Mouse (Mus musculus): ENCODE data around the gene Apobec1. TPM values are rescaled to one million over a fixed set of nuclear protein-coding genes. Genes with fewer than 3 reads are reported as not detected.
"Not testable (repeated sequence)": the region's sequence is repeated elsewhere in the genome, so short reads cannot be mapped to it uniquely, and the experiment has no call there.

Apobec1 gene
- polyA plus RNA-seq, 1 experiment from 2014 or later, result 8.9 TPM

DNA sequence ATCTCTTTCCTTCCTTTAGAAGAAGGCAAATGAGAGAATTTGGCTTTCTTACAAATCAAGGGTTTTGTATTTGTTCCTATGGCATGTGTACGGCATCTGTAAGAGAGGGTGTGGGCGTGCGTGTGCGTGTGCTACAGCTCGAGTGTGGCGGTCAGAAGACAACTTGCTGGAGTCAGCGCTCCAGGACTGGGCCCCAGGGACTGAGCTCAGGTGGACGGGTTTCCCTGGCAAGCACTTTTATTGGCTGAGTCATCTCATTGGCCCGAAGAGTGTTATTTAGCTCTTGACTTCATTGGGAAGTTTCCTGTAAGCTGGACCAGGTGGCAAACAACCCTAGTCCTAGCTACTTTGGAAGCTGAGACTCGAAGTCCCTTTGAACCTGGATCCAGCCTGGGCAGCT lies 56.3 kb downstream of the Apobec1 start:
- TF ChIP-seq CTCF (IDR thresholded peaks at IDR 0.05) (no peak), EP300 (IDR thresholded peaks at IDR 0.05) (no peak)
- WGBS, result 64% methylated on average over 10 of the region's 10 CpGs
- H3K9ac ChIP-seq (replicated peaks; ENCODE audit: low read depth), result no peak overlapping the region

DNA sequence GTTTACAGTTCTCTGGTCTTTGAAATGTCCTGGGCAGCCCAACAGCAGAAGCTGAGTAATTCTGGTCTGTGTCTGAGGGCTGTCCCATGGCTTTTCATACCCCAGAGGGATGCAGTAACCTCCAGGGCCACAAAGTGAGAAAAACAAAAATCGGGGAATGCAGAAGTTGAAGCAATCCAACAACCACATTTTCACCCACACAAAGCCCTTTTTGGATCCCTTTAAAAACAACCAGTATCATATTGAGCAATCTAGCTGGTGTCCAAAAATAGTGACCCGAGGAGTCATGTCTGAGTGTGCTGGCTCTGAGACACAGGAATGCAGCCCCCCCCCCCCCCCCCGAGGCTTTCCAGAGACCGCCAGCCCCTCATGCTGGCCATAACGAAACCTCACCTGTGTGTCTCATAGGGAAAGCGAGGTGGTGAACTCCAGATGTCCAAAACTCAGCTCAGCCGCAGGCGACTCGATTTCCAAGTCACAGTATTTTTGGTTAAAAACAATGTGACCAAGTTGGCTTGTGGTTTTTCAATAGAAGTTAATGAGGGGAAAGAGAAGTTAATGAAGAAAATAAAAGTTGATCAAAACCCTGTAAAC lies 56.9 kb downstream of the Apobec1 start:
- ATAC-seq, result peak; percentile 69
- Histone ChIP-seq H3K9ac (replicated peaks; ENCODE audit: low read depth) (no peak overlapping the region), H3K4me3 (ENCODE audit: low read depth, low read length) (no peak overlapping the region), H3K4me1 (ENCODE audit: insufficient read depth, low read depth, low read length) (no peaks in the 10 kb centered on the region), H3K36me3 (ENCODE audit: insufficient read depth, low read length) (no peaks in the 10 kb centered on the region), H3K9me3 (ENCODE audit: low read length) (no peaks in the 10 kb centered on the region), H3K27me3 (replicated peaks; ENCODE audit: insufficient read depth, low read length) (no peaks in the 10 kb centered on the region), H3K4me2 (replicated peaks; ENCODE audit: low read depth, low read length) (no peak overlapping the region), H3K27ac (ENCODE audit: low read length) (no peak overlapping the region)
- WGBS, result 49% methylated on average over 9 of the region's 9 CpGs
- no peak for TF ChIP-seq CTCF (IDR thresholded peaks at IDR 0.05)
- no peak for TF ChIP-seq EP300 (IDR thresholded peaks at IDR 0.05)
- peak; percentile 74 for DNase-seq (ENCODE audit: low spot score)

More for the DNA sequence above, 56.3 kb downstream of the Apobec1 start:
- H3K27me3 ChIP-seq (replicated peaks; ENCODE audit: insufficient read depth, low read length), result no peaks in the 10 kb centered on the region
- no peaks in the 10 kb centered on the region for H3K36me3 ChIP-seq (ENCODE audit: insufficient read depth, low read length)
- no peaks in the 10 kb centered on the region for H3K9me3 ChIP-seq (ENCODE audit: low read length)
- peak; percentile 33; the same call in 1 of the 2 replicates for ATAC-seq
- DNase-seq (ENCODE audit: low spot score), result no peak
- no peak overlapping the region for H3K27ac ChIP-seq (ENCODE audit: low read length)
- no peak overlapping the region for H3K4me2 ChIP-seq (replicated peaks; ENCODE audit: low read depth, low read length)
- no peak overlapping the region for H3K4me3 ChIP-seq (ENCODE audit: low read depth, low read length)
- H3K4me1 ChIP-seq (ENCODE audit: insufficient read depth, low read depth, low read length), result no peaks in the 10 kb centered on the region

DNA sequence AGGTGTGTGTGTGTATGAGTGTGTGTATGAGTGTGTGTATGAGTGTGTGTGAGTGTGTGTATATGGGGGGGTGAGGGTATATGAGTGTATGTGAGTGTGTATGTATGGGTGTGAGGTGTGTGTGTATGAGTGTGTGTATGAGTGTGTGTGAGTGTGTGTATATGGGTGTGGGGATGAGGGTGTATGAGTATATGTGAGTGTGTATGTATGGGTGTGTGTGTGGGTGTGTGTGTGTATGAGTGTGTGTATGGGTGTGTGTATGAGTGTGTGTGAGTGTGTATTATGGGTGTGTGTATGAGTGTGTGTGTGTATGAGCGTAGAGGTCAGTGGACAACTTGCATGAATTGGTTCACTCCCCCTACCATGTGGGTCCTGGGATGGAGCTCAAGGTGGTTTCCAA lies 57.6 kb downstream of the Apobec1 start:
- Histone ChIP-seq H3K4me1 (ENCODE audit: insufficient read depth, low read depth, low read length) (no peaks in the 10 kb centered on the region), H3K27ac (ENCODE audit: low read length) (no peak overlapping the region), H3K36me3 (ENCODE audit: insufficient read depth, low read length) (no peaks in the 10 kb centered on the region), H3K4me2 (replicated peaks; ENCODE audit: low read depth, low read length) (no peak overlapping the region), H3K27me3 (replicated peaks; ENCODE audit: insufficient read depth, low read length) (no peaks in the 10 kb centered on the region), H3K4me3 (ENCODE audit: low read depth, low read length) (no peak overlapping the region), H3K9ac (replicated peaks; ENCODE audit: low read depth) (no peak overlapping the region), H3K9me3 (ENCODE audit: low read length) (no peaks in the 10 kb centered on the region)
- WGBS, result 94% methylated on average over 1 of the region's 1 CpGs
- ATAC-seq, result no peak
- DNase-seq (ENCODE audit: low spot score), result no peak
- TF ChIP-seq CTCF (IDR thresholded peaks at IDR 0.05), result no peak
- no peak for TF ChIP-seq EP300 (IDR thresholded peaks at IDR 0.05)

DNA sequence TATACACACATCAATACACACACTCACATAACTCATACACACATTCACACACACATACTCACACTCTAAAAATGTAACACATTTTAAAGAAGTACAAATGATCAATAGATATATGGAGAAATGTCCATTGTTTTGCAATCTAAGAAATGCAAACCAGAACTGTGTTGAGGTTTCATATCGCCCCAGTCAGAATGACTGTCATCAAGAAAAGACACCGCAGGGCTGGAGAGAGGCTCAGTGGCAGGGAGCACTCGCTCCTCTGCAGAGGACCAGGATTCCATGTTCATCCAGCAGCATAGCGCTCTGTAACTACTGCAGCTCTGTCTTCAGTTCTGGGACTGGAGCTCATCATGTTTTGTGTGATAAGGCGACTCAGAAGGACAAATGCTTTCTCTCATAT lies 58.7 kb downstream of the Apobec1 start:
- 71% methylated on average over 5 of the region's 5 CpGs for WGBS
- no peaks in the 10 kb centered on the region for H3K27me3 ChIP-seq (replicated peaks; ENCODE audit: insufficient read depth, low read length)
- no peak overlapping the region for H3K27ac ChIP-seq (ENCODE audit: low read length)
- no peaks in the 10 kb centered on the region for H3K4me1 ChIP-seq (ENCODE audit: insufficient read depth, low read depth, low read length)
- no peaks in the 10 kb centered on the region for H3K9me3 ChIP-seq (ENCODE audit: low read length)
- no peak overlapping the region for H3K4me3 ChIP-seq (ENCODE audit: low read depth, low read length)
- TF ChIP-seq EP300 (IDR thresholded peaks at IDR 0.05) (no peak), CTCF (IDR thresholded peaks at IDR 0.05) (no peak)
- no peak for DNase-seq (ENCODE audit: low spot score)
- H3K9ac ChIP-seq (replicated peaks; ENCODE audit: low read depth), result no peak overlapping the region
- no peaks in the 10 kb centered on the region for H3K36me3 ChIP-seq (ENCODE audit: insufficient read depth, low read length)
- ATAC-seq, result no peak
- H3K4me2 ChIP-seq (replicated peaks; ENCODE audit: low read depth, low read length), result no peak overlapping the region

DNA sequence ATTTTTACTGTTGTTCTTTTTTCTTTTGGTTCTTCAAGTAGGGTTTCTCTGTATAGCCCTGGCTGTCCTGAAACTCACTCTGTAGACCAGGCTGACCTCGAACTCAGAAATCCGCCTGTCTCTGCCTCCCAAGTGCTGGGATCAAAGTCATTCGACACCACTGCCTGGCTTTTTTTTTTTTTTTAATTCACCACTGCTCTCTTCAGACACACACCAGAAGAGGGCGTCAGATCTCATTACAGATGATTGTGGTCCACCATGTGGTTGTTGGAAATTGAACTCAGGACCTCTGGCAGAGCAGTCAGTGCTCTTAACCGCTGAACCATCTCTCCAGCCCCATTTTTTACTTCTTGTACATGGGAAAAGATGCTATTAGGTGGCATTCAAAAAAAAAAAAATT lies 59.8 kb downstream of the Apobec1 start:
- DNase-seq (ENCODE audit: low spot score); H3K4me1 ChIP-seq (ENCODE audit: insufficient read depth, low read depth, low read length); H3K27ac ChIP-seq (ENCODE audit: low read length); H3K4me3 ChIP-seq (ENCODE audit: low read depth, low read length); ATAC-seq; H3K4me2 ChIP-seq (replicated peaks; ENCODE audit: low read depth, low read length); H3K27me3 ChIP-seq (replicated peaks; ENCODE audit: insufficient read depth, low read length); H3K9me3 ChIP-seq (ENCODE audit: low read length); H3K36me3 ChIP-seq (ENCODE audit: insufficient read depth, low read length); H3K9ac ChIP-seq (replicated peaks; ENCODE audit: low read depth): not testable (repeated sequence)
- 78% methylated on average over 5 of the region's 5 CpGs for WGBS

DNA sequence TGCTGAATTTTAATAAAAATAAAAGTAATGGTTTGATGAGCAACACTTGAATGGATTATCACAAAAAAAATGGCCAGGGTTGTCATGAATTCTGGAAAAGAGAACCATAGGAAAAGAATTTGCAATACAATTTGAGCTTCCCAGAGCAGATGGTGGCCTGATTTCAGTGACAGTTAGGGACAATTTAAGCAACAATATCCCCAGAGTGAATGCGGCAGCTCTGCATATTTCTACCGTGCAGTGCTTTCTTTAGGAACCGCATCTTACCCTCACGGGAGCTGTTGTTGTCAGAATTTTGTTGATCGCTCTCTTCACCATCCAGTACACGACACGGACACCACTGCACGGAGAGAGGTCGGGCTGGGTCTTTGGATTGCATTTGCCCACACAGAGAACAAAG lies 62.7 kb downstream of the Apobec1 start:
- Histone ChIP-seq H3K4me2 (replicated peaks; ENCODE audit: low read depth, low read length) (no peak overlapping the region), H3K9ac (replicated peaks; ENCODE audit: low read depth) (no peak overlapping the region), H3K9me3 (ENCODE audit: low read length) (no peaks in the 10 kb centered on the region), H3K27me3 (replicated peaks; ENCODE audit: insufficient read depth, low read length) (no peaks in the 10 kb centered on the region), H3K36me3 (ENCODE audit: insufficient read depth, low read length) (no peaks in the 10 kb centered on the region), H3K4me1 (ENCODE audit: insufficient read depth, low read depth, low read length) (no peaks in the 10 kb centered on the region), H3K27ac (ENCODE audit: low read length) (no peak overlapping the region), H3K4me3 (ENCODE audit: low read depth, low read length) (no peak overlapping the region)
- 75% methylated on average over 9 of the region's 9 CpGs for WGBS
- TF ChIP-seq EP300 (IDR thresholded peaks at IDR 0.05) (no peak), CTCF (IDR thresholded peaks at IDR 0.05) (no peak)
- no peak for ATAC-seq
- DNase-seq (ENCODE audit: low spot score), result no peak

DNA sequence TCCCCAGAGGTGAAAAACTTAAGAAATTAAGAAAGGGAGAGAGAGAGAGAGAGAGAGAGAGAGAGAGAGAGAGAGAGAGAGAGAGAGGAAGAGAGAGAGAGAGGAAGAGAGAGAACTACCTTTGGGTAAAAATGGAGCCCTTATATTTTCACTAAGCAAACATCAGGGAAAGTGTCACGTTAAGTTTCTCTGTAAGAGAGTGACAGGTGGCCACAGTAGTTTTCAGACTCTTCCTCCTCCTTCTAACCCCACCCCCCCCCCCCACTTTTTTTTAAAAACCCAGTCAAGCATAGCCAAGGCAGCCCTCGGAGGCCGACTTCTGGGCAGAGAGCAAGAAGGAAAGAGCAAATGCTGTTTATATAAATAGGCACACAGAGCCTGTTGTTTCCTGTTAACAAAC lies 68.2 kb downstream of the Apobec1 start:
- no peak overlapping the region for H3K27ac ChIP-seq (ENCODE audit: low read length)
- no peaks in the 10 kb centered on the region for H3K9me3 ChIP-seq (ENCODE audit: low read length)
- 22% methylated on average over 3 of the region's 3 CpGs for WGBS
- no peak for DNase-seq (ENCODE audit: low spot score)
- no peak overlapping the region for H3K9ac ChIP-seq (replicated peaks; ENCODE audit: low read depth)
- H3K27me3 ChIP-seq (replicated peaks; ENCODE audit: insufficient read depth, low read length), result no peaks in the 10 kb centered on the region
- no peaks in the 10 kb centered on the region for H3K4me1 ChIP-seq (ENCODE audit: insufficient read depth, low read depth, low read length)
- no peak for TF ChIP-seq EP300 (IDR thresholded peaks at IDR 0.05)
- TF ChIP-seq CTCF (IDR thresholded peaks at IDR 0.05), result no peak
- no peaks in the 10 kb centered on the region for H3K36me3 ChIP-seq (ENCODE audit: insufficient read depth, low read length)
- ATAC-seq, result no peak
- H3K4me3 ChIP-seq (ENCODE audit: low read depth, low read length), result no peak overlapping the region
- no peak overlapping the region for H3K4me2 ChIP-seq (replicated peaks; ENCODE audit: low read depth, low read length)
